Mouse (Mus musculus) midbrain, postnatal 0 days (tissue): ENCODE measurements around the gene Tead3. TPM values are rescaled to one million over a fixed set of nuclear protein-coding genes. Genes with fewer than 3 reads are reported as not detected.

Experiments
- ATAC-seq: fragments of 200-750 bp; cut with Nextera tagmentation; 2 replicates; pipeline ENCODE4 v1.8.0; 2017; ENCODE audit warnings: moderate number of reproducible peaks, mild to moderate bottlenecking, moderate TSS enrichment, moderate library complexity; ENCODE audit not compliant: low FRiP score
- DNase-seq: peaks from one replicate; pipeline ENCODE4 v3.0.0-alpha.2; 2015; ENCODE audit warnings: low spot score
- H3K27ac ChIP-seq: fragments of 300-500 bp; sonication (generic); 2 replicates; pipeline ENCODE4 v1.5.1; 2014; ENCODE audit warnings: low read depth, mild to moderate bottlenecking, low read length, mixed read lengths
- H3K27me3 ChIP-seq: fragments of 300-500 bp; sonication (generic); 2 replicates; pipeline ENCODE4 v1.6.1; 2014; ENCODE audit warnings: low read length, control low read depth, mixed read lengths; ENCODE audit not compliant: insufficient read depth
- H3K36me3 ChIP-seq: fragments of 300-500 bp; sonication (generic); 2 replicates; pipeline ENCODE4 v1.6.1; 2014; ENCODE audit warnings: low read length, control low read depth, mixed read lengths; ENCODE audit not compliant: insufficient read depth
- H3K4me1 ChIP-seq: fragments of 300-500 bp; sonication (generic); 2 replicates; pipeline ENCODE4 v1.6.1; 2014; ENCODE audit warnings: mild to moderate bottlenecking, control low read depth, antibody characterized with exemption, low read length, mixed read lengths; ENCODE audit not compliant: insufficient read depth
- H3K4me2 ChIP-seq: fragments of 300-500 bp; sonication (generic); 2 replicates; pipeline ENCODE4 v1.6.1; 2014; ENCODE audit warnings: low read depth, mild to moderate bottlenecking, low read length, mixed read lengths; ENCODE audit not compliant: poor library complexity, severe bottlenecking
- H3K4me3 ChIP-seq: fragments of 300-500 bp; sonication (generic); 2 replicates; pipeline ENCODE4 v1.5.1; 2014; ENCODE audit warnings: low read depth, mild to moderate bottlenecking, low read length, moderate library complexity
- H3K9ac ChIP-seq: fragments of 300-500 bp; sonication (generic); replicated peaks from 2 replicates; pipeline ENCODE4 v1.6.1; 2014; ENCODE audit warnings: mild to moderate bottlenecking, low read length, moderate library complexity, mixed read lengths; ENCODE audit not compliant: poor library complexity, severe bottlenecking
- H3K9me3 ChIP-seq: fragments of 300-500 bp; sonication (generic); 2 replicates; pipeline ENCODE4 v1.6.1; 2016; ENCODE audit warnings: low read length, control low read depth
- CTCF ChIP-seq: IDR thresholded peaks from 2 replicates; pipeline ENCODE4 v1.5.1; 2016; ENCODE audit warnings: antibody characterized with exemption, mild to moderate bottlenecking
- WGBS: fragments of 180-500 bp; shearing (Covaris S2); extraction: QIAGEN DNeasy Blood & Tissue Kit; methylation state at CpG from one replicate; pipeline ENCODE4 v1.1.7; 2014; 5-methylcytosine and 5-hydroxymethylcytosine counted together
- polyA plus RNA-seq: library from polyadenylated mRNA; unstranded; fragments of >200 nt; fragmentation: Nextera tagmentation; extraction: Ambion mirVana; gene quantifications from 2 replicates; pipeline ENCODE4 v1.2.1, GENCODE M21; 2015
- total RNA-seq: library from RNA; depleted of rRNA; stranded (reverse); fragments of >200 nt; gene quantifications from 2 replicates; pipeline ENCODE4 v1.2.3, GENCODE M21; 2014; rRNA removed

Gene Tead3
- 4.8 and 5.4 TPM in 2 replicates for total RNA-seq
- 1.2 and 1.3 TPM in 2 replicates for polyA plus RNA-seq

DNA sequence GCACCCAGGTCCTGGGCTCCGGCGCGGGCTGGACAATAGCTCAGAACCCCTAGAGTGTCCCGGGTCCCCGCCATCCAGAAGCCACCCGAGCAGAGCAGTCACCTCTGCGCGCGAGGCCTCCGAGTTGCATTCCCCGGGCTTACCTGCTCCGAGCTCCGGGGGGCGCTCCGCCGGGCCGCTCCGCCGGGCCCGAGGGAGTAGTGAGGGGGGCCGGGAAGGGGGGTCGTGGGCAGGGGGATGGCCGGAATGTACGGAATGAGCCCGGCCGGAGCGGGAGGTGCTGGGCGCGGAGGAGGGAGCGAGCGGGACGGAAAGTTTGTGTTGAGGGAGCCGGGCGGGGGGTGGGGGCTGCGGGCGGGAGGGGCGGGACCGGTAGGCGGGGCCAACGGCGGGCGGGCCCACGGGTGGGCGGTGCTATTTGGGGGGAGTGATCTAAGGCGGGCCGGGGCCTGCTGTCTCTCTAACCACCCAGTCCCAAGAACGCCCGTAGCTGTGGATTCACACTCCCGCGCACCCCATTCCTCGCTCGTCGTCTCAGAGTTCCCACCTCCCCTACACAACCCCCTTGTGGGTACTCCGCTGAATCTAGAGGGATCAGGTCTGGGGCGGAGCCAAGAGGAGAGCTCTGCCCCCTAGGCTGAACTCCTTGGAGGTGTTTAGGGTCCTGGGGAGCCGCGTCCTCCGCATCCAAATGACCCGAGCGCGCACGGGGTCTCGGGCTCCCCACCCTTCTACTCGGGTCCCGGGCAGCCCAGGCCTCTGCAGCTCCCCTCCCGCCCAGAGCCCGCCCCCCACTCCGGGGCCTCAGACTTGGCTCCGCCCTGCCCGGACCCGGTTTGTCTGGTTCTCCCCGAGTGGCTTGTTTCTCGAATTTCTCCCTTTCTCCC, at the start of gene Tead3:
TSS of gene Tead3 (minus strand) at position 352 of the 887 bp plus-strand sequence.
- Histone ChIP-seq H3K9me3 (no peaks in the 10 kb centered on the region), H3K9ac (peak within 1 kb of the TSS; percentile 62), H3K27ac (peak within 1 kb of the TSS; percentile 62; the same call in 1 of the 2 replicates), H3K36me3 (no peaks in the 10 kb centered on the region), H3K4me3 (peak within 1 kb of the TSS; percentile 49), H3K4me1 (peaks cover 6% of the 10 kb centered on the region; the same call in 1 of the 2 replicates), H3K27me3 (peaks cover 11% of the 10 kb centered on the region), H3K4me2 (peak within 1 kb of the TSS; percentile 97)
- DNase-seq (peak; percentile 68), ATAC-seq (peak; percentile 69)
- WGBS: 1% methylated on average over 54 of the region's 73 CpGs
- peak; percentile 28 for TF ChIP-seq CTCF

DNA sequence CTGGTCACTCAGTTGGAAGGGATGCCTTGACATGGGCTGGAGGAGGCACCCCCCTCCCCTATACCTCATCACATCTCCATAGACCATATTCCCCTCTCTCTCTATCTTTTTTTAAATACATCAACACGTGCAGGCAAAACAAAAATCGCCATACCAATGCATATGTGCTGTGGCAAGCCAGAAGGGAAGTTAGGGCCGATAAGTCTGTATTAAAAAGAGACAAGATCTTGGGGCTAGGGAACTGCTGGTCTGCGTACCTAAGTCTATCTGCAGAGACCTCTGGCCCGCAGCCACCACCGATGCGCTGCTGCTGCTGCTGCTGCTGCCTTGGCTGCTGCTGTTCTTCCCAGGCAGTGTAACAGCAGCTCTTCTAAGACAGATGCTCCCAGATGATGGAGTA, 44.4 kb upstream of the Tead3 start:
- Histone ChIP-seq H3K27ac (no peak overlapping the region), H3K36me3 (no peaks in the 10 kb centered on the region), H3K9me3 (no peaks in the 10 kb centered on the region), H3K4me1 (no peaks in the 10 kb centered on the region), H3K4me3 (no peak overlapping the region), H3K4me2 (no peak overlapping the region), H3K9ac (no peak overlapping the region), H3K27me3 (no peaks in the 10 kb centered on the region)
- no peak for DNase-seq
- no peak for ATAC-seq
- no peak for TF ChIP-seq CTCF
- WGBS: 85% methylated on average over 7 of the region's 7 CpGs

DNA sequence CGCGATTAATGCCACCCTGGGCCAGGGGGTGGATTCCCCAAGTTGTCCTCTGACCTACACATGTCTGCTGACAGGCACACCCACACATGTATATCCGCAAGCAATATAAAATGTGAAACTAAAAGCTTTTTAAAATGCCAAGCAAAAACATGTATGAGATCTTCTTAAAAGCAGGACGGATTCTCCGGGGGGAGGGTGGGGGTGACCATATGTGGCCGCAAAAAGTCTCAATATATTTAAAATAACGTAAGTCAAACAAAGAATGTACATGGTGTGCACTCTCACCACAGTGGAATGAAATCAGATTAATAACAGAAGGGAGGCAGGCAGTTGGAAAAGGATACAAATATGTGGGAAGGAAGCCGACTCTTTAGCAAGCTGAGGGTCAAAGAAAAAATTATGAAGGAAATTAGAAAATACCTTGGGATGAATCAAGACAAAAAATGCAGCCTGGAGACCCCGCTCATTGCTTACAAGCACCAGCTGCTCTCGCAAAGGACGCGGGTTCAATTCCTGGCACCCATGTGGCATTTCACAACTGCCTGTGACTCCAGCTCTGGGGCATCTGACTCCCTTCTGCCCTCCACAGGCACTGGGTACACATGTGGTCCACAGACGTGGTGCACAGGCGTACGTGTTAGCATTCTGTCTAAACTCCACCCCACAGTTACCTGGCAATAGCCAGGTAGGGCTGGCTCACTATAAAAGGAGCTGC, 43.6 kb upstream of the Tead3 start:
- H3K27me3 ChIP-seq: no peaks in the 10 kb centered on the region

DNA sequence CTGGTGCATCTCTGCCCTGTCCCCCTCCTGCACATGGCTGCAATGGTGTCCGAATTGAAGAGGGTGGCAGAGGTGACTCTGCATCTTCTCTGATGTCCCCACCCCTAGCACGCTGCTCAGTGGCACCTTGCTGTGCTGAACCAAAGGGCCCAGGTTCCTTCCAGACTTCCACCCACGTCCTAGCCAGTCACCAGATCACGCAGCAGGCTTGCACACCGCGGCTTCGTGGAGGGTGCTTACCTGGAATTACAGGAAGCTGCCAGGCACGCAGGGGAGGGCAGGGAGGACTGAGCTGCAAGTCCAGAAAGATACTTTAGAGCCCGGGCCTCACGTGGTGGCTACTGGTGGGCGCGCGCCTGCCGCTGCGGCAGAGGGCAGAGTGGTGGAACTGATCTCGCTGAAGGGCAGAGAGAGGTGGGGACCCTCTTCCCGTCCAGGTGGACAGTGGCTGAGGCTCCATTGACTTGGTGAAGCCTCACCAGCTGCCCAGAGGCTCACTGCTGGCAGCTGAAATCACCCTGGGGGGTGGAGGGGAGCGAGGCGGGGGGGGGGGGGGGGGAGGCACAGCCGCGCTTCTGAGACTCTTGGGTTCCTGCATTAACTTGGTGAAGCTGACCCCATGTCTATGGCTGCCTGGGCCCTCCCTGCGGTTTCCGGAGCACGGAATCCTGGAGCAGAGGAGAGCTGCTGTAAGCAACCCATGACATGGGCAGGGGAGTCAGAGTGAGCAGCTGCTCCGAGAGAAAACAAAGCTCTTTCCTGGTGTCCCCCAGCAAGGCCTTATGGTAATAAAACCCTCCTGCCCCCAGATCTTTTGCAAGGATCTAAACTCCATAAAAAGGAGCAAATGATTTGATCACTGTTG, 41.2 kb upstream of the Tead3 start:
- ATAC-seq (no peak), DNase-seq (no peak)
- no peaks in the 10 kb centered on the region for H3K36me3 ChIP-seq
- no peaks in the 10 kb centered on the region for H3K9me3 ChIP-seq
- no peak overlapping the region for H3K4me2 ChIP-seq
- no peak for TF ChIP-seq CTCF
- H3K27me3 ChIP-seq: 0 out of 2 replicates have a peak, but pooled peaks cover 5% of the 10 kb centered on the region
- no peak overlapping the region for H3K4me3 ChIP-seq
- no peaks in the 10 kb centered on the region for H3K4me1 ChIP-seq
- WGBS: 13% methylated on average over 22 of the region's 25 CpGs
- no peak overlapping the region for H3K27ac ChIP-seq
- H3K9ac ChIP-seq: no peak overlapping the region

More for the DNA sequence above, 43.6 kb upstream of the Tead3 start:
- Histone ChIP-seq H3K4me2 (no peak overlapping the region), H3K36me3 (no peaks in the 10 kb centered on the region), H3K4me1 (no peaks in the 10 kb centered on the region), H3K4me3 (no peak overlapping the region), H3K9ac (no peak overlapping the region), H3K9me3 (no peaks in the 10 kb centered on the region), H3K27ac (no peak overlapping the region)
- ATAC-seq (no peak), DNase-seq (no peak)
- no peak for TF ChIP-seq CTCF
- WGBS: 88% methylated on average over 15 of the region's 15 CpGs

DNA sequence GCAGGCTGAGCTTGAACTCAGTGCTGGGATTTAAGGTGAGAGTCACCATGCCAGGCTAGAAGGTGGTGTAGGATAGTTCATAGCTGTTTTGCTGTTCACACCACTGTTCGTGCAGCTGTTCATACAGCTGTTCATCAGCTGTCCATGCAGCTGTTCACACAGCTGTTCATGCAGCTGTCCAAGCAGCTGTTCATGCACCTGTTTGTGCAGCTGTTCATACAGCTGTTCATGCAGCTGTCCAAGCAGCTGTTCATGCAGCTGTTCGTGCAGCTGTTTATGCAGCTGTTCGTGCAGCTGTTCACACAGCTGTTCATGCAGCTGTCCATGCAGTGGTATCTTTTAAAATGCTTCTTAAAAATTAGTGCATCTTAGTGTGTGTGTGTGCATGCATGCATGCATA, 37.9 kb upstream of the Tead3 start:
- H3K4me2 ChIP-seq: no peak overlapping the region
- DNase-seq (no peak), ATAC-seq (no peak)
- no peak overlapping the region for H3K27ac ChIP-seq
- H3K4me3 ChIP-seq: no peak overlapping the region
- H3K4me1 ChIP-seq: no peaks in the 10 kb centered on the region
- no peaks in the 10 kb centered on the region for H3K9me3 ChIP-seq
- no peaks in the 10 kb centered on the region for H3K36me3 ChIP-seq
- no peak for TF ChIP-seq CTCF
- H3K27me3 ChIP-seq: 0 out of 2 replicates have a peak, but pooled peaks cover 5% of the 10 kb centered on the region
- H3K9ac ChIP-seq: no peak overlapping the region
- WGBS: 86% methylated on average over 3 of the region's 3 CpGs
